In genomic region chr17:34932287-34932686, GRCm38 (mm10) we compare ENCODE assay signal across 7 mouse cellular contexts. TPM values are rescaled to one million over a fixed set of nuclear protein-coding genes. Genes with fewer than 3 reads are reported as not detected.
A peak's percentile ranks its signal among the peaks of the same experiment; 100 is the strongest.
DNase-seq lines count a peak whose midpoint lies in the region; ATAC-seq and TF ChIP-seq lines count a peak whose summit lies in the region.

No protein-coding gene starts in this region.

- 91% methylated on average over 8 of the region's 8 CpGs for WGBS in limb, embryonic 12.5 days

- peak overlapping the region; percentile 98 for H3K4me2 ChIP-seq in limb, embryonic 12.5 days

- peaks cover 47% of the 10 kb centered on the region for H3K36me3 ChIP-seq in megakaryocyte, embryonic 14.5 days (replicated peaks; ENCODE audit: low read length)
- H3K36me3 ChIP-seq in limb, embryonic 12.5 days = peaks cover 23% of the 10 kb centered on the region
- peaks cover 13% of the 10 kb centered on the region for H3K36me3 ChIP-seq in splenic B cell, adult 2 months (ENCODE audit: control insufficient read depth, insufficient read depth, low read length, poor library complexity, severe bottlenecking)

- DNase-seq in splenic B cell, adult 2 months (ENCODE audit: low read depth, low spot score) = peak; percentile 86
- no peak for DNase-seq in adrenal gland, postnatal 25 days
- DNase-seq in gastrocnemius, postnatal 36 days = no peak

- peaks cover 53% of the 10 kb centered on the region for H3K4me1 ChIP-seq in megakaryocyte, embryonic 14.5 days
- 0 out of 2 replicates have a peak, but pooled peaks cover 2% of the 10 kb centered on the region for H3K4me1 ChIP-seq in embryonic fibroblast, embryonic 13.5 days (ENCODE audit: control insufficient read depth, insufficient read depth, low read length)
- H3K4me1 ChIP-seq in limb, embryonic 12.5 days (replicated peaks) = peaks cover 8% of the 10 kb centered on the region

- intact Hi-C loops in gastrocnemius, postnatal 36 days (cut with DNase I) = loop anchor here (10.0 kb wide), 1 partner anchor 53 kb away; the partner anchor contains the start of gene Lsm2

- H3K27me3 ChIP-seq in megakaryocyte, embryonic 14.5 days (replicated peaks) = no peaks in the 10 kb centered on the region
- H3K27me3 ChIP-seq in limb, embryonic 12.5 days = no peaks in the 10 kb centered on the region
- H3K27me3 ChIP-seq in splenic B cell, adult 2 months (ENCODE audit: control insufficient read depth, insufficient read depth, low read length, poor library complexity, severe bottlenecking) = no peaks in the 10 kb centered on the region

- no peaks in the 10 kb centered on the region for H3K9me3 ChIP-seq in megakaryocyte, embryonic 14.5 days
- H3K9me3 ChIP-seq in limb, embryonic 12.5 days = no peaks in the 10 kb centered on the region

- ATAC-seq in megakaryocyte, adult 5-6 weeks (ENCODE audit: poor library complexity, severe bottlenecking) = no peak
- no peak for ATAC-seq in limb, embryonic 12.5 days (ENCODE audit: insufficient number of reproducible peaks, insufficient read depth, low FRiP score, low TSS enrichment, low read depth)

- no peak for TF ChIP-seq CTCF in embryonic fibroblast, embryonic 13.5 days (IDR thresholded peaks at IDR 0.05; ENCODE audit: borderline replicate concordance, insufficient read depth, low read length)

- TF ChIP-seq POLR2A in embryonic fibroblast, embryonic 13.5 days (IDR thresholded peaks at IDR 0.05; ENCODE audit: low read depth, low read length) = no peak

- peak overlapping the region; percentile 75; the same call in 1 of the 2 replicates for H3K9ac ChIP-seq in limb, embryonic 12.5 days (replicated peaks)

- H3K27ac ChIP-seq in embryonic fibroblast, embryonic 13.5 days (ENCODE audit: insufficient read depth, low read length) = no peak overlapping the region
- H3K27ac ChIP-seq in limb, embryonic 12.5 days = no peak overlapping the region

- H3K4me3 ChIP-seq in megakaryocyte, embryonic 14.5 days (replicated peaks) = peak overlapping the region; percentile 100
- H3K4me3 ChIP-seq in embryonic fibroblast, embryonic 13.5 days (ENCODE audit: insufficient read depth, low read length) = peak overlapping the region; percentile 79
- H3K4me3 ChIP-seq in limb, embryonic 12.5 days (replicated peaks) = peak overlapping the region; percentile 71

RNA-seq across cellular contexts. Expression of gene Neu1, which starts 1.2 kb away (rescaled TPM):
- polyA plus RNA-seq in megakaryocyte, embryonic 14.5 days (2012; ENCODE audit: insufficient read depth, low replicate concordance) = 12.4 and 41.3 TPM in 2 replicates
- total RNA-seq in megakaryocyte, adult 5-6 weeks (2015) = 18.1 and 22.9 TPM in 2 replicates
- 23.4 and 23.7 TPM in 2 replicates for total RNA-seq in megakaryocyte, adult 5-6 weeks (2017)
- 10.0 and 11.3 TPM in 2 replicates for polyA plus RNA-seq in embryonic fibroblast, embryonic 13.5 days (2011; ENCODE audit: insufficient read length, low read depth, missing spikeins)
- 16.2 and 18.9 TPM in 2 replicates for polyA plus RNA-seq in limb, embryonic 12.5 days (2016; fragmentation: Nextera tagmentation; extraction: Ambion mirVana)
- total RNA-seq in adrenal gland, postnatal 25 days (2021) = 26.1 and 27.6 TPM in 2 replicates
- 1 to 10 TPM; 8.0 to 8.5 TPM for total RNA-seq in gastrocnemius, postnatal 36 days (2021)

RNA-seq across cellular contexts. Expression of gene Slc44a4, which starts 18.0 kb away (rescaled TPM):
- polyA plus RNA-seq in megakaryocyte, embryonic 14.5 days (2012; ENCODE audit: insufficient read depth, low replicate concordance) = not detected in 2 replicates
- 0.33 TPM in 1 of 2 replicates, not detected in the other for total RNA-seq in megakaryocyte, adult 5-6 weeks (2015)
- total RNA-seq in megakaryocyte, adult 5-6 weeks (2017) = 0.12 TPM in 1 of 2 replicates, not detected in the other
- polyA plus RNA-seq in embryonic fibroblast, embryonic 13.5 days (2011; ENCODE audit: insufficient read length, low read depth, missing spikeins) = not detected in 2 replicates
- polyA plus RNA-seq in limb, embryonic 12.5 days (2016; fragmentation: Nextera tagmentation; extraction: Ambion mirVana) = not detected in 2 replicates
- 1.7 and 2.4 TPM in 2 replicates for total RNA-seq in adrenal gland, postnatal 25 days (2021)
- under 1 TPM in 1 of 2 experiments, not detected in 1; 0.17 TPM for total RNA-seq in gastrocnemius, postnatal 36 days (2021)

RNA-seq across cellular contexts. Expression of gene Hspa1b, which starts 26.8 kb away (rescaled TPM):
- polyA plus RNA-seq in megakaryocyte, embryonic 14.5 days (2012; ENCODE audit: insufficient read depth, low replicate concordance) = 4.5 and 7.2 TPM in 2 replicates
- total RNA-seq in megakaryocyte, adult 5-6 weeks (2015) = 14.9 and 22.6 TPM in 2 replicates
- 23.0 and 30.6 TPM in 2 replicates for total RNA-seq in megakaryocyte, adult 5-6 weeks (2017)
- 20.9 and 36.6 TPM in 2 replicates for polyA plus RNA-seq in embryonic fibroblast, embryonic 13.5 days (2011; ENCODE audit: insufficient read length, low read depth, missing spikeins)
- 0.19 TPM in 1 of 2 replicates, not detected in the other for polyA plus RNA-seq in limb, embryonic 12.5 days (2016; fragmentation: Nextera tagmentation; extraction: Ambion mirVana)
- total RNA-seq in adrenal gland, postnatal 25 days (2021) = 29.0 and 79.3 TPM in 2 replicates
- total RNA-seq in gastrocnemius, postnatal 36 days (2021) = 1 to 10 TPM; 4.6 to 6.1 TPM

RNA-seq across cellular contexts. Expression of gene Ehmt2, which starts 34.0 kb away (rescaled TPM):
- polyA plus RNA-seq in megakaryocyte, embryonic 14.5 days (2012; ENCODE audit: insufficient read depth, low replicate concordance) = 356 and 543 TPM in 2 replicates
- 66.5 and 68.9 TPM in 2 replicates for total RNA-seq in megakaryocyte, adult 5-6 weeks (2015)
- total RNA-seq in megakaryocyte, adult 5-6 weeks (2017) = 75.4 and 75.7 TPM in 2 replicates
- polyA plus RNA-seq in embryonic fibroblast, embryonic 13.5 days (2011; ENCODE audit: insufficient read length, low read depth, missing spikeins) = 84.7 and 94.2 TPM in 2 replicates
- polyA plus RNA-seq in limb, embryonic 12.5 days (2016; fragmentation: Nextera tagmentation; extraction: Ambion mirVana) = 114 TPM in 2 replicates
- total RNA-seq in adrenal gland, postnatal 25 days (2021) = 158 and 186 TPM in 2 replicates
- total RNA-seq in gastrocnemius, postnatal 36 days (2021) = 10 to 100 TPM; 24.7 to 28.2 TPM

RNA-seq across cellular contexts. Expression of gene C2, which starts 34.2 kb away (rescaled TPM):
- polyA plus RNA-seq in megakaryocyte, embryonic 14.5 days (2012; ENCODE audit: insufficient read depth, low replicate concordance) = 3.0 and 6.0 TPM in 2 replicates
- 1.0 and 1.3 TPM in 2 replicates for total RNA-seq in megakaryocyte, adult 5-6 weeks (2015)
- total RNA-seq in megakaryocyte, adult 5-6 weeks (2017) = 0.22 TPM in 1 of 2 replicates, not detected in the other
- polyA plus RNA-seq in embryonic fibroblast, embryonic 13.5 days (2011; ENCODE audit: insufficient read length, low read depth, missing spikeins) = 3.0 and 6.6 TPM in 2 replicates
- polyA plus RNA-seq in limb, embryonic 12.5 days (2016; fragmentation: Nextera tagmentation; extraction: Ambion mirVana) = 0.84 and 1.1 TPM in 2 replicates
- 71.7 and 86.4 TPM in 2 replicates for total RNA-seq in adrenal gland, postnatal 25 days (2021)
- total RNA-seq in gastrocnemius, postnatal 36 days (2021) = 1 to 10 TPM; 1.4 to 1.5 TPM
